Mouse (Mus musculus) frontal cortex, postnatal 14 days (tissue): ENCODE results near the gene Actr3b.
"Not testable (repeated sequence)": the region's sequence is repeated elsewhere in the genome, so short reads cannot be mapped to it uniquely, and the experiment has no call there.

Experiments
- DNase-seq, 2 experiments: peaks; one replicate each; pipeline ENCODE4 v3.0.0; 2022; ENCODE audit warnings: low spot score in 2 of 2

Gene Actr3b

DNA sequence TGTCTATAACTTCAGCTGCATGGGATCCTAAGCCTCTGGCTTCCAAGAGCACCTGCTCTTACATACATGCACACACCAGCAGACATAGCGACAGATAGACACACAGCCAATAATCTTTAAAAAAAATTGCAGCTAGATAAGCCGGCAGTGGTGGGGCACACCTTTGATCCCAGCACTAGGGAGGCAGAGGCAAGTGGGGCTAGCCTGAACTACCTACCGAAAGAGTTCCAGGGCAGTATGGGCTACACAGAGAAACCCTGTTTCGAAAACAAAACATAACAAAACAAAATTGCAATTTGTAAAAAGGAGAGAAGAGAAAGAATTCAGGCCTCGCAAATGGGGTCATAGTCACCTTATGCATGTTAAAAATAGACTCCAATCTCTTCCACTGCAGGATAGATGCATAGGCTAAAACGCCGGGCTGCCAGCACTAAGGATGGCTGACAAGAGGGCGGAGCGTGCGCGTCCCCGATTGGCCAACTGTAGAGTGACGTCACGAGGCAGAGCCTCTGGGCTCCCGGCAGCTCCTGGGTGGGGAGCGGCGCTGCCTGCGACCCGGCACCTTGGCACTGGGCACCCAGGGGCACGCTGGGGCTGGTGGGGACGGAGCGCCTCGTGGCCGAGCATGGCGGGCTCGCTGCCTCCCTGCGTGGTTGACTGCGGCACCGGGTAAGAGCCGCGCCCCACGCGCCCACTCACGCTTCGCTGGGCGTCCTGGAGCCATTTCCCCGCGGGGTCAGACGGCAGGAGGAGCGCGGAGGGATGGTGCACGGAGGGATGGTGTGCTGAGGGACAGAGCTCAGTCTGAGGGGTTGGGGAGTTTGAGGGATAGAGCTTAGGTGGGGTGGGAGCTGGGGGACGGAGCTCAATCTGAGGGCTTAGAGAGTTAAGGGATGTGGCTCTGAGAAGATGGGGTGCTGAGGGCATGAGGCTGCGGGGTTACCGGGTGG lies at the start of gene Actr3b:
TSS of gene Actr3b (plus strand) at position 538 of the 950 bp plus-strand sequence.
- peak; percentile 85 to 89 for DNase-seq

DNA sequence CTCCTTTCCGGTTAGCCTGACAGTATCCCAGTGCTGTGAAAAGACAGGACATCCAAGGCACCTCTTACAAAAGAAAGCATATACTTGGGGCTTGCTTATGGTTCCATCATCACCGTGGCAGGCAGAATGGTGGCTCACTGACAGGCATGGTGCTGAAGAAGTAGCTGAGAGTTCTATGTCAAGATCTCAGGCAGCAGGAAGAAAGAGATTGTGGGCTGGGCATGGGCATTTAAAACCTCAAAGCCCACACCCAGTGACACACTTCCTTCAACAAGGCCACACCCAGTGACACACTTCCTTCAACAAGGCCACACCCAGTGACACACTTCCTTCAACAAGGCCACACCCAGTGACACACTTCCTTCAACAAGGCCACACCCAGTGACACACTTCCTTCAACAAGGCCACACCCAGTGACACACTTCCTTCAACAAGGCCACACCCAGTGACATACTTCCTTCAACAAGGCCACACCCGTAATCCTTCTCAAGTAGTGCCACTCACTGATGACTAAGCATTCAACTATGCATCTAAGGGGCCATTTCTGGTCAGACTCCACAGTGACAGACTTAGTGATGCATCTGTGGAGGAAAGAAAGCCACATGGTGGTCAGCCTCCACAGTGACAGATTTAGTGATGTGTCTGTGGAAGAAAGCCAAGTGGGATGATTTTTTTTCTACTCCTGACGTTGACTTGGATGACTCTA lies 46.6 kb upstream of the Actr3b start:
- not testable (repeated sequence) for DNase-seq

DNA sequence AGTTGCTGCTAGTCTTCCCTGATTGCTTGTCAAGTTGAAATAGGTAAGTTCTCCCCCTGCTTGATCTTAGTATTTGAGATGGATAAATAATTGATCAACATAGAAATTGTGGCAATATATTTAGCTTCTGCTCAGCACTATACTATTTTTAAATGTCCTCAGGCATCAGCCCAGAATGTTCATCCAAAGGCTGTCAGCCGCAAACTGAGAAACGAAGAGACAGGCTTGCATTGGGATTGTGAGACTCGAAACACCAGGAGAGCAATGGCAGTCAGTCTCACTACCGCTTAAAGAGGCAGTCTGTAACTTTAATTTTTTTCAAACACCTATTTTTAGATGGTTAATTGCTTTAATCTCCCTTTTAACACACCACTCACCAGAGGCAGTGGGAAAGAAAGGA lies 40.4 kb upstream of the Actr3b start:
- no peak for DNase-seq

DNA sequence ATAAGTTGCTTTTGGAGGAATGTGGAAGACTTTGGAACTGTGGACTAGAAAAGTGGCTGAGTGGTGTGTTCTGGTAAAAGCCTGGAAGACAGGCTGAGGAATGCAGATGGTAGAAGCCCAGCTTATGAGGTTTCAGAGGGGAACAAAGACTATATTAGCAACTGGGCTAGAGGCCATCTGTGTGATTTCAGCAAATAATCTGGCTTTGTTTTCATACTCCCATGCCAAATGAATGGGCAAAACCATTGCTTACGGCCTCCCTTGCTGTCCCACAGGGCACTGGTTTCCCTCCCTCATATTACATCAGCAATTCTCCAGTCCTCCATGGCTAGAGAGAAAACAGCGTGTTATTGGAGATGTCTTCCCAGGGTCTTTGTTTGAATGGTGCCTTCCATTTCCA lies 36.8 kb upstream of the Actr3b start:
- DNase-seq = no peak

DNA sequence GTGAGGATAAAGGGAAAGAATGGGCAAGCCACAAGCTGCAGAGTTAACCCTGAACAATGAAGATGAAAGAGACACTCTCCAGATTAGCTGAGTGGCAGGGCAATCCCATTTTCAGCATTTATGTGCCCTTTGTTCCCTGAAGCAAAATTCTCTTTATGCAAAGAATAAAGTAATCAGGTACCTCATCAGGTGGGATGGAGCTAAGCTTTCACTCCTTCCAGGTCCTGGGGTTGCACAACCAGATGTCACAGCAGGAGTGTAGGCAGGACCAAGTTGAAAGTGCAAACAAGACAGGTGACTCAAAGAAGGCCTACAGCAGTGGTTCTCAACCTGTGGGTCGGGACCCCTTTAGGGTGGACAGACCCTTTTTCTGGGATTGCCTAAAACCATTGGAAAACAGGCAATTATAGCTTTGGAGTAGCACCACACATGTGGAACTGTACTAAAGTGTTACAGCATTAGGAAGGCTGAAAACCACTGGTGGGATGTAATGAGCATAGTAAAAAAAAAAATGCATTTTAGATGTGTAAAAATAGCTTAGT lies 35.6 kb upstream of the Actr3b start:
- DNase-seq = no peak

DNA sequence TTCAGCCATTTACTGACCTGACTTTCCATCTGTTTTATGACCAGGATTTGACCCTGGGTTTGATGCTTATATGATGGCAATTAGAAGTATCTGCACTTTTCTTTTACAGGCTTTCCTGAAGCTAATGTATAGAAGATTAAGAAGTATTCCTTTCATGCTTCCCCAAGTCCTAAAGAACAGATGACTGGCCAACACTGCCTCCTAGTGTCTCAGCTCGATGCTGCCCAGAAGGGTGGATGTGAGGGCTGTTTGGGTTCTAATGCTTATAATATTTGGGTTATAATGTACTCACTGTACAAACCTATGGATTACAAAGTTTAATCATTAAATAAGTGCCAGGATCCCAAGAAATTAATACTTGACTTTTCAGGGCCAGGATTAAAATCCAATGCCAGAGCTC lies 25.5 kb upstream of the Actr3b start:
- DNase-seq = no peak

DNA sequence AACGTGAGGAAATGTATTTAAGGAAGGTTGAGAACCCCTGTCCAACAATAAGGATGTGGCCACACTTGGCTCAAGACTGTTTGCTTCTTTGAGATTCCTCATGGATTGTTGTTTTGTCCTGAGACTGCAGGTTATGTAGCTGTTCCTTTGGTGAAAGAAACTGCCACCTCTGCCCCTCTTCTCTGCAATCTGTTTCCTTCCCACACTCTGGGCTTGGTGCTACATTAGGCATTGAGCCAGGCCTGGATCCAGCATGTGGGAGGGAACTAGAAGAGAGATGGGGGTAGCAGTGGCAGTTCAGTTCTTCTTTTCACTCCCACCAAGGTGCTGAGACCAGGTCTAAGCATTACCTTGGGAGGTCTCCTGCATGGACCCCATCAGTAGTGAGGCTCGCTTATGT lies 23.9 kb upstream of the Actr3b start:
- peak in 1 of 2 experiments; percentile 39 for DNase-seq

DNA sequence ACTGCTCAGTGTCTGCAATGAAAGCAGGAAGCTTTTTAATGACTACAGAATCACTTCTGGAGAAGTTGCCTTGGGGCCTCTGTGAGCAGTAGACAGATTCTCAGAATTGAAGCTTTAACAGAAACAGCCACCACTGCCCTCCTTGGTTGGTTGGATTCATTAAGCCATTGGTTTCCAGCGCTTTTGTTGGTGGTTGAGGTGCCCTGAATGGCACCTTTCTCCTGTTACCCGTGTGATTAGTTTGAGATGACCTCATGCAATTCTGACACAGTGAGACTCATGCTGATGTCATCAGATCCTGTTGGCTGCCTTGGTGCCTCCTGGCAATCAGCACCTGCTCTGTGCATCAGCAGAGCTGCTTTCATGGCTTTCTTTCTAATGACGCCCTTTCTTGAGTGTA lies 21.3 kb upstream of the Actr3b start:
- no peak for DNase-seq

DNA sequence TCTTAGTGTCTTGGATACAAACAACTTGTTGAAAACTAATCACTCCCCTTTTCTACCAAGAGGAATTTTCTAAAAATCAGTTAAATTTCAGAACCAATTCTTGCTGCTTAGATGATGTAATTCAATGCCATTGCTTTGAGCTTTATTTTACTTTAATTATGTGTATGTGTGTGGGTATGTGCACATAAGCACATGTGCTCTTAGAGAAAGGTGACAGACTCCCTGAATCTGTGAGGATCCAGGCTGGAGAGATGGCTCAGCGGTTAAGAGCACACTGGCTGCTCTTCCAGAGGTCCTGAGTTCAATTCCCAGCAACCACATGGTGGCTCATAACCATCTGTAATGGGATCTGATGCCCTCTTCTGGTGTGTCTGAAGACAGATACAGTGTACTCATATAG lies 20.9 kb upstream of the Actr3b start:
- DNase-seq = not testable (repeated sequence)

DNA sequence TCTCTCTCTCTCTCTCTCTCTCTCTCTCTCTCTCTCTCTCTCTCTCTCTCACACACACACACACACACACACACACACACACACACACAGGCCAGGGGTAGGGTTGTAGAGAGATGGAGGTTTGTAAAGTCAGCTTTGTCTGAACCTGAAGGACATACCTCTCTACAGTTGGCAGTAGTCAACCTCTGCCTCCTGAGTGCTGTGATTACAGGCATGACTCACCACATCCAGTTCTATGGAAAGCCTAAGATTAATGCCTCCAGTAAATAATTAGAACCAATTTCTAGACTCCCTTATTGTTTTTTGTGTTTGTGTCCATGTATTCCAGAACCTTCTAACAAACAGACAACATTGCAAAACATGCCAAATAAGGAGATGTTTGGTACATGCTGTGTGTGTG lies 11.9 kb upstream of the Actr3b start:
- DNase-seq = no peak

DNA sequence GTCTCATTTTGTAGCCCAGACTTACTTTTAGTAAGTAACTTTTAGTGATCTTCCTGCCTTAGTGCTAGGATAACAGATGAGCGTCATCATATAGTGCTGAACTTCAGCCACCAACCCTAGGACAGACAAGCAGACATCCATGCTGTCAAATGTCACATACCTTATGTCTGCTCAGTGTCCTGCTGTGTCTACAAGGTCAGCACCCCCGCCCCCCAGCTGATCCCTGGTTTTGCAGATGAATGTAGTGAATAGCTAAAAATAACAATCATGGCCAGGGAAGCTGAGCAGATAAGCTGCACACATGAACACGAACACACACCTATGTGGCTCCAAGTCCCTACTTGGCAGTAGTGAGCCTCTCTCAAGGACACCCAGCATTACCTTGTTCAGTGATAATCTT lies 11.2 kb upstream of the Actr3b start:
- DNase-seq = no peak

DNA sequence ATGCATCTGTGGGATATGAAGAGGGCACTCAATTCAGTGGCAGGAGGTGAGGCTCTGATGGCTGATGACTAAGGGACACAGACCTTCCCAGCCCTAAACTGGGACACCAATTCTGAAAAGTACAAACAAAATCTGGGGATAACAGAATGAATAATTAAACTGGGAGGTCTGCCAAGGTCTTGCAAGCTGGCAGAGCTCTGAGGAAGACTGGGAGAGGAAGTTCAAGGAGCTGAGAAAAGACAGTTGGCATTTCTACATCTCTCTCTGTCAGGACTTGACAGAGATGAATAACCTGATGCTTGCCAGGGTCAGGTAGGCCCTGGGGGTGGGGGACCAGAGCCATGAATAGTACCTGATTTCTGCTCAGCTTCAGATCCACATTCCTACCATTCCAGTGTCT lies 8.2 kb upstream of the Actr3b start:
- no peak for DNase-seq

DNA sequence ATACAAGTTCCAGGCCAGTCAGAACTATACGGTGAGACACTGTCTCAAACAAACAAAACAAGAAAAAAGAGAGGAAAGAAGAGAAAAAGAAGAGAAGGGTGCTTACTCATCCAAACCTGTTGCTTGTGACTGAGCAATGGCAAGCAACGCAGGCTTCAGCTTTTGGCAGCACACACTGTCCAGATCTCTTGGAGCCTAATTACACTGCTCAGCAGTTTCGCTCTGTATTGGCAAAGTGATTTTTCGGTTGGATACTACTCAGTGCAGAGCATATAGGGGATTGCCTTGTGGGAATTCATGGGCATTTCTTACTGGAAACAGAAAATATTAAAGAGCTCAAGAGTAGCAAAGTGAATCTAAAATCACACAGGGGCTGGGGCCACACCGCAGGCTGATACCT lies 6.9 kb upstream of the Actr3b start:
- no peak for DNase-seq

DNA sequence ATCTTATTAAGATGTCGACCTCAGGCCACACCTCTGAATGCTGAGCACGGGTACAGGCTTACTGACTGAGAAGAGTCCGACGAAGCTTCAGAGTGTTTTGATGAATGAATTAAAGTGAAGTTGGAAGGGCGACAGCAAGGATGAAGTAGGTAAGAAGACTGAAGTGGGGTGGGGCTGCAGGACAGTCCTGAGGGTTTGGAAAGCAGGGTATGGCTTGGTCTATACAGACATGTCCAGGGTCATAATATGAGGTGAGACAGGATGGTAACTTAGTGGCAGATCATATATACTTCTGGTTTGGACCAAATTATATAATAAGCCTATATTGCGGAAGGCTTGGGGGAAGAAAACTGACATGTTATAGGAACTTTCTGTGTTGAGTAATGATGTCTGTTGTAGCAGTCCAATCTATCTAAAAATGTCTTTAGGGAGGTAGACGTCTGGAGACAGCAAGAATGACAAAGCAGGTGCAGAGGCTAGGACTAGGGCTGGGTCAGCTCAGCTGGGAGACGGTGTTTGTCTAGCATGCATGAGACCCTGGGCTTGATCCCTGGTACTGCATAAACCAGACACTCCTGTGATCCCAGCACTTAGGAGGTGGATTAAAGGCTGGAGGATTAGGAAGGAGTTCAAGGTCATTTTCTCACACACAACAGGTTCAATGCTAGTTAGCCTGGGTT lies 6.1 kb upstream of the Actr3b start:
- DNase-seq = no peak

DNA sequence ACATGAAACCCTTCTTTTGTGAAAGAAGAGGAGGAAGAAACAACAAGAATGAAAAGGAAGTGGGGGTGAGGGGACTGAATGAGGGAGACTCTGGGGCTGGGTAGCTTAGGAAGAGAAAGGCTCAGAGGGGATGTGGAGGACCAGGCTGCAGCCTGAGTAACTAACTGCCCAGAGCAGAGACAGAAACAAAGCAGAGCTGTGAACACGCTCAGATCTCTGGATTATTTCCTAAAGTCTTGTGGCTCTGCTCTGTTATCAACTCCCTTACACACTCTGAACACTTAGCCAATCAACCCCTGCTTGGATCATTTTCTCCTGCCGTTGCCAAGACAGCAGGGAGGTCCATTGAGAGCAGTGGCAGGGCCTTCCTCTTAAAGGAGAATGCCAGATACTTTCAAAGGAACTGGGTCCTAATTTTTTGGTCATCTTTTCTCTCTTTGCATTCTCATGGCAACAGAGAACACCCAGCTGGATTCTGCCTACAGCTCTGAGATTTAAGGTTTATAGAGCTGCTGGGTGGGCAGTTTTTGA lies 5.5 kb upstream of the Actr3b start:
- peak in 1 of 2 experiments; percentile 28 for DNase-seq

DNA sequence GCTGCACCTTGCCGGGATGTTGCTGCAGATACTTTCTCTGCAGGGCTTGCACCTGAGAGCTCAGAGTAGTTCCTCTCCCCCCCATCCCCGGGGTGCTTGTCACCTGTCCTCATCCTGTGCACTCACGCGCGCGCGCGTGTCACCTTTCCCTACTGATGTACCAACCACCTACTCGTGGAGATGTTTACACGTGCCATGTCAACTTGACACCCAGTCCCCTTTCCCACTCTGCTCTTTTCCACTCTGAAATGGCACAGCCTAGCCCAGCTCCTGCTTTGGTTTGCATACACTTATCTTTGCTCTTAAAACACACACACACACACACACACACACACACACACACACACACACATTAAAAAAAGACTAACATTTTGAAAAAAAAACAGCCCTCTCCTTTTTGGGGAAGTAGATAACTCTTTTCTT lies 624 bp downstream of the Actr3b start:
- DNase-seq = peak in 1 of 2 experiments; percentile 39

DNA sequence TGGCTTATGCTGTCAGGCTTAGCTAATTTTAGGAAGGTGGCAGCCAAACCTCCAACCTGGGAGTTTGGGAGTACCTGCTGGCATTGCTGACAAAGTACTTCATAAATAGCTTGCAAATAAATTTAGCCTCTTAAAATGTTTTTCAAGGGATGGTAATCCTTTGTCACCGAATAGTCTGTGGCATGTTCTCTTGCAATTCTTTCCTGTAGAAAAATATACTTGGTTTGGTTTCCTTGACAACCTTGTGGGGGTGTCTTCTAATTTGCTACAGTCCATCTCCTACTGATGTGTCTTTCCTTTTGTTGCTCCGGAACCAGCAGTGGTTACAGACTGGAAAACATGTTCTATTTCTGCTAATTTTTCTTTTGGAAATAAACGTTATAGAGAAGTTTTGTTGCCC lies 1.1 kb downstream of the Actr3b start:
- no peak for DNase-seq

DNA sequence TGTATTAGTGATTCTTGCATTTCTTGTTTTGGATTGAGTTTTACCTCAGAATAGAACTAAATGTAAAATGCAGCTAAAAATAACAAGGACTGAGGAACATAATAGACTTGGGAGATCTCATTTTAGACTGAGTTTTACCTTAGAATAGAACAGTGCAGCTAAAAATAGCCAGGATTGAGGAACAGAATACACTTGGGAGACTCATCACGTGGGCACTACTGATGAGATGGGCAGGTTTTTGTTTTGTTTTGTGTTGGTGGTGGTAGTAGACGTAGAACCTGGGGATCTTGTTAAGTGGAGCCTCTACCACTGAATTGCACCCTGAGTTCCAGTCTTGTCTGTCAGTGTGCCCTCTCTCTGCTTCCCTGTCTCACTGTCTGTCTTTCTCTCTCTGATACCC lies 2.1 kb downstream of the Actr3b start:
- no peak for DNase-seq

DNA sequence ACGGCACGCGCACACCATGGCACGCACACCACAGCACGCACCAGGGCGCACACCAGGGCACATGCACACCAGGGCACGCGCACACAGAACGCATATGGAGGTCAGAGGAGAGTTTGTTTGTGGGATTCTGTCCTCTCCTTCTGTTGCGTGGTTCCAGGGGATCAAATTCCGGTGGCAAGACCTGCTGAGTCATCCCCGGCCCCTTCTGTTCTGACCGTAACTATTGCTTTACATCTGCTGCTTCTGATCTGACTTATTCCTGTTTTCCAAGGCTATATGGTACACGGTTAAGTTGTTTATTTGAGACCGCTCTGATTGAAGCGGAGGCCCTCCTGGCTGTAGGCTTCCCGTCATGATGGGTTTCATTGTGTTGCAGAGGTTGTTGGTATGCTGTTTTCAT lies 9.2 kb downstream of the Actr3b start:
- DNase-seq = no peak

DNA sequence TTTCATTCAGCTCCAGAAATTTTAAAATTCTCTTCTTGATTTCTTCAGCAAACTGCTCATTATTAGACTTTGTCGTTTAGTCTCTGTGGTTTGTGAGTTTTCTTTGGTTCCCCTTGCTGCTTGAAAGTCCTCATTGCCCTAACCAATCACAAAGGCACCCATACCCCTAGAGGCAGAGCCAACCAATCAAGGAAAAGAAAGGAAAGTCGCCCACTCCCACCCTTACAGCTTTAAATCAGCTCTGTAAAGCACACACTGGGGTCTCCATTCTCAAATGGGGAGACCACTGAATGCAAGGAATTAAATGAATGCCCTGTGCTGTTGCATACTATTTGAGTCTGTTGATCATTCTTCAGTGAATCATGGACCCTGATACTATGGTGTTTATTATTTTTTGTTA lies 9.6 kb downstream of the Actr3b start:
- DNase-seq = no peak

DNA sequence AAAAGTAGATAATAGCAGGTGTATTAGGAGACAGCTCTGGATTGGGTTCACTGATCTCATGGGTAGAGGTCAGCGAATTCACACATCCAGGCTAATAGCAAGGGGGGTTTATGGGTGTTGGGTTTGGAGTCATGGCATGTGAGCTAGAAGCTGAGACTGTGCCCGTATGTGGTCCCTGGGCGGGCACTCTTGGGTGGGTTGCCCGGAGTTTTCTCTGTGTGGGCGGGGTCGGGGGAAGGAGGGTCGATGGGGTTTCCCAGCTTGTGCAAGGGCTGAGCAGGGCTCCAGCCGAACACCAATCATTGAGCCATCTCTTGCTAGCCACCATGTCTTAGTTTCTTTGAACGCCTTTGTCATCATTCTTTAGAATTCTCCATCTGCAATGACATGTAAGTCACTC lies 12.7 kb downstream of the Actr3b start:
- DNase-seq = no peak
